Mouse (Mus musculus) limb, embryonic 15.5 days (tissue): Measurements from ENCODE around the gene Gcdh. TPM values are rescaled to one million over a fixed set of nuclear protein-coding genes. Genes with fewer than 3 reads are reported as not detected.

Experiments used
- ATAC-seq: fragments of 200-750 bp; cut with Nextera tagmentation; 2 replicates; pipeline ENCODE4 v1.8.0; 2017; ENCODE audit warnings: low read depth, moderate TSS enrichment; ENCODE audit not compliant: insufficient number of reproducible peaks, low FRiP score, low TSS enrichment
- H3K27ac ChIP-seq: fragments of 300-500 bp; sonication (generic); 2 replicates; pipeline ENCODE4 v1.5.1; 2015; ENCODE audit warnings: moderate library complexity, mild to moderate bottlenecking, inconsistent platforms
- H3K27me3 ChIP-seq: fragments of 300-500 bp; sonication (generic); 2 replicates; pipeline ENCODE4 v1.6.1; 2015; ENCODE audit warnings: inconsistent platforms
- H3K36me3 ChIP-seq: fragments of 300-500 bp; sonication (generic); 2 replicates; pipeline ENCODE4 v1.6.1; 2015; ENCODE audit warnings: inconsistent platforms
- H3K4me1 ChIP-seq: fragments of 300-500 bp; sonication (generic); 2 replicates; pipeline ENCODE4 v1.6.1; 2015; ENCODE audit warnings: inconsistent platforms
- H3K4me2 ChIP-seq: fragments of 300-500 bp; sonication (generic); 2 replicates; pipeline ENCODE4 v1.6.1; 2015; ENCODE audit warnings: mild to moderate bottlenecking, inconsistent platforms
- H3K4me3 ChIP-seq: fragments of 300-500 bp; sonication (generic); 2 replicates; pipeline ENCODE4 v1.5.1; 2015; ENCODE audit warnings: mild to moderate bottlenecking, inconsistent platforms
- H3K9ac ChIP-seq: fragments of 300-500 bp; sonication (generic); 2 replicates; pipeline ENCODE4 v1.6.1; 2015; ENCODE audit warnings: inconsistent platforms
- H3K9me3 ChIP-seq: fragments of 300-500 bp; sonication (generic); 2 replicates; pipeline ENCODE4 v1.6.1; 2016; ENCODE audit warnings: inconsistent platforms
- WGBS: fragments of 180-500 bp; shearing (Covaris S2); methylation state at CpG from one replicate; pipeline ENCODE4 v1.1.7; 2015; 5-methylcytosine and 5-hydroxymethylcytosine counted together
- polyA plus RNA-seq: library from polyadenylated mRNA; unstranded; fragments of >200 nt; fragmentation: Nextera tagmentation; extraction: Ambion mirVana; gene quantifications from 2 replicates; pipeline ENCODE4 v1.2.1, GENCODE M21; 2015

The Gcdh gene
- polyA plus RNA-seq, 1 experiment from 2014 or later: 31.1 TPM

GRCm38 (mm10) chr8:84856434-84856833 lies 37.3 kb downstream of the Gcdh start:
- Histone ChIP-seq H3K36me3 (peaks cover 24% of the 10 kb centered on the region), H3K4me2 (no peak overlapping the region), H3K9ac (no peak overlapping the region), H3K9me3 (no peaks in the 10 kb centered on the region), H3K27ac (no peak overlapping the region), H3K4me1 (peaks cover 12% of the 10 kb centered on the region), H3K27me3 (no peaks in the 10 kb centered on the region), H3K4me3 (peak overlapping the region; percentile 90; the same call in 1 of the 2 replicates)
- 94% methylated on average over 3 of the region's 3 CpGs for WGBS
- no peak for ATAC-seq

GRCm38 (mm10) chr8:84847684-84848435 lies 45.9 kb downstream of the Gcdh start:
- Histone ChIP-seq H3K4me1 (peaks cover 24% of the 10 kb centered on the region), H3K4me2 (peak overlapping the region; percentile 70), H3K9me3 (no peaks in the 10 kb centered on the region), H3K27me3 (no peaks in the 10 kb centered on the region), H3K36me3 (peaks cover 23% of the 10 kb centered on the region), H3K4me3 (peak overlapping the region; percentile 91), H3K27ac (peak overlapping the region; percentile 77; the same call in 1 of the 2 replicates), H3K9ac (no peak overlapping the region)
- WGBS: 43% methylated on average over 6 of the region's 6 CpGs
- ATAC-seq: no peak

- WGBS: under 1% methylated on average over 55 of the region's 55 CpGs
- Histone ChIP-seq H3K9ac (peak within 1 kb of the TSS; percentile 92), H3K27ac (peak within 1 kb of the TSS; percentile 83), H3K4me1 (peaks cover 30% of the 10 kb centered on the region), H3K36me3 (peaks cover 32% of the 10 kb centered on the region), H3K27me3 (no peaks in the 10 kb centered on the region), H3K4me3 (peak within 1 kb of the TSS; percentile 91), H3K9me3 (no peaks in the 10 kb centered on the region), H3K4me2 (peak within 1 kb of the TSS; percentile 70)
- ATAC-seq: peak; percentile 99
These were observed 46.8 kb downstream of the Gcdh start, which contains the start of gene Calr for GRCm38 (mm10) chr8:84846722-84847572. Gene Calr (minus strand): TSS chr8:84846934.

- Histone ChIP-seq H3K27ac (peak overlapping the region; percentile 83), H3K36me3 (peaks cover 38% of the 10 kb centered on the region), H3K4me3 (peak overlapping the region; percentile 91), H3K9ac (peak overlapping the region; percentile 92), H3K4me1 (peaks cover 30% of the 10 kb centered on the region), H3K9me3 (no peaks in the 10 kb centered on the region), H3K27me3 (no peaks in the 10 kb centered on the region), H3K4me2 (peak overlapping the region; percentile 61)
- ATAC-seq: peak; percentile 1; the same call in 1 of the 2 replicates
- under 1% methylated on average over 30 of the region's 30 CpGs for whole genome bisulfite sequencing
These were observed 47.5 kb downstream of the Gcdh start for GRCm38 (mm10) chr8:84846094-84846721.

GRCm38 (mm10) chr8:84845355-84846093 lies 48.2 kb downstream of the Gcdh start:
- Histone ChIP-seq H3K4me1 (peaks cover 30% of the 10 kb centered on the region), H3K4me2 (peak overlapping the region; percentile 61), H3K9ac (peak overlapping the region; percentile 92), H3K27ac (peak overlapping the region; percentile 83; the same call in 1 of the 2 replicates), H3K4me3 (peak overlapping the region; percentile 91), H3K9me3 (no peaks in the 10 kb centered on the region), H3K36me3 (peaks cover 38% of the 10 kb centered on the region), H3K27me3 (no peaks in the 10 kb centered on the region)
- 11% methylated on average over 12 of the region's 12 CpGs for WGBS
- no peak for ATAC-seq

- 77% methylated on average over 9 of the region's 9 CpGs for WGBS
- Histone ChIP-seq H3K4me3 (peak overlapping the region; percentile 91), H3K27me3 (no peaks in the 10 kb centered on the region), H3K36me3 (peaks cover 38% of the 10 kb centered on the region), H3K9me3 (no peaks in the 10 kb centered on the region), H3K27ac (peak overlapping the region; percentile 6), H3K4me2 (peak overlapping the region; percentile 61), H3K9ac (peak overlapping the region; percentile 23), H3K4me1 (peaks cover 33% of the 10 kb centered on the region)
- ATAC-seq: no peak
These were observed 49.2 kb downstream of the Gcdh start for GRCm38 (mm10) chr8:84844397-84845070.

GRCm38 (mm10) chr8:84841514-84841913 lies 52.2 kb downstream of the Gcdh start:
- Histone ChIP-seq H3K27ac (0 out of 2 replicates have a peak overlapping the region, but pooled peaks have one; percentile 91), H3K9ac (no peak overlapping the region), H3K36me3 (peaks cover 61% of the 10 kb centered on the region), H3K9me3 (no peaks in the 10 kb centered on the region), H3K27me3 (no peaks in the 10 kb centered on the region), H3K4me2 (no peak overlapping the region), H3K4me1 (peaks cover 49% of the 10 kb centered on the region), H3K4me3 (no peak overlapping the region)
- WGBS: 72% methylated on average over 1 of the region's 1 CpGs
- ATAC-seq: no peak

- Histone ChIP-seq H3K4me3 (peak within 1 kb of the TSS; percentile 84), H3K9me3 (no peaks in the 10 kb centered on the region), H3K9ac (peak within 1 kb of the TSS; percentile 85), H3K36me3 (peaks cover 72% of the 10 kb centered on the region), H3K27me3 (no peaks in the 10 kb centered on the region), H3K27ac (peak within 1 kb of the TSS; percentile 91), H3K4me2 (peak within 1 kb of the TSS; percentile 64), H3K4me1 (peaks cover 57% of the 10 kb centered on the region)
- WGBS: under 1% methylated on average over 55 of the region's 55 CpGs
- ATAC-seq: peak; percentile 88
These were observed 53.3 kb downstream of the Gcdh start, which contains the start of gene Rad23a for GRCm38 (mm10) chr8:84840248-84840999. Gene Rad23a (minus strand): TSS chr8:84840665.

- 3% methylated on average over 7 of the region's 7 CpGs for WGBS
- peaks cover 57% of the 10 kb centered on the region for H3K4me1 ChIP-seq
- peak overlapping the region; percentile 85 for H3K9ac ChIP-seq
These were observed 53.9 kb downstream of the Gcdh start for GRCm38 (mm10) chr8:84839875-84840247.

GRCm38 (mm10) chr8:84839411-84839810 lies 54.3 kb downstream of the Gcdh start:
- H3K4me3 ChIP-seq: peak overlapping the region; percentile 84
- peak overlapping the region; percentile 91; the same call in 1 of the 2 replicates for H3K27ac ChIP-seq
- H3K4me2 ChIP-seq: peak overlapping the region; percentile 64
- WGBS: 81% methylated on average over 2 of the region's 2 CpGs
- no peaks in the 10 kb centered on the region for H3K27me3 ChIP-seq
- H3K9me3 ChIP-seq: no peaks in the 10 kb centered on the region
- H3K36me3 ChIP-seq: peaks cover 74% of the 10 kb centered on the region
- peaks cover 57% of the 10 kb centered on the region for H3K4me1 ChIP-seq
- 0 out of 2 replicates have a peak overlapping the region, but pooled peaks have one; percentile 28 for H3K9ac ChIP-seq
- ATAC-seq: no peak

More at GRCm38 (mm10) chr8:84839875-84840247, 53.9 kb downstream of the Gcdh start:
- Histone ChIP-seq H3K4me2 (peak overlapping the region; percentile 64), H3K9me3 (no peaks in the 10 kb centered on the region), H3K36me3 (peaks cover 74% of the 10 kb centered on the region), H3K27ac (peak overlapping the region; percentile 91), H3K27me3 (no peaks in the 10 kb centered on the region), H3K4me3 (peak overlapping the region; percentile 84)
- no peak for ATAC-seq
